Mouse (Mus musculus) bone marrow macrophage, adult 2 months (primary cell): Measurements from ENCODE around the gene Rbms1.
"Not testable (repeated sequence)": the region's sequence is repeated elsewhere in the genome, so short reads cannot be mapped to it uniquely, and the experiment has no call there.

Source experiments
- CTCF ChIP-seq: IDR thresholded peaks from 2 replicates; pipeline ENCODE4 v1.5.1; 2012; ENCODE audit warnings: low read depth, mild to moderate bottlenecking, low read length, moderate library complexity
- POLR2A ChIP-seq: IDR thresholded peaks from 2 replicates; pipeline ENCODE4 v1.6.1; 2012; ENCODE audit warnings: mild to moderate bottlenecking, low read depth, low read length, borderline replicate concordance

DNA sequence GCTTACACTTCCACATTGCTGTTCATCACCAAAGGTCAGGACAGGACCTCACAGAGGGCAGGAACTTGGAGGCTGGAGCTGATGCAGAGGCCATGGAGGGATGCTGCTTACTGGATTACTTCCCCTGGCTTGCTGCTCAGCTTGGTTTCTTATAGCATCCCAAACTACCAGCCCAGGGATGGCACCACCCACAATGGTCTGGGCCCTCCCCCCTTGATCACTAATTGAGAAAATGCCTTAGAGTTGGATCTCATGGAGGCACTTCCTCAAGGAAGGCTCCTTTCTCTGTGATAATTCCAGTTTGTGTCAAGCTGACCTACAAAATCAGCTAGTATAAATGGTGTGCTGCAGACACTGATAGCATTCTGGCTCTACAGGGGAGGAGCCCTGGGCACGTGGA, 132.5 kb downstream of the Rbms1 start:
- TF ChIP-seq CTCF, POLR2A: not testable (repeated sequence)
